Comparison of ENCODE assay signal across 28 mouse cellular contexts in genomic region chr5:61553526-61553925, GRCm38 (mm10).
"Had no signal": no experiment of that assay in that cellular context is flagged by ENCODE, and none has a peak within 500 bp of the region (broad histone marks: within the 10 kb centered on the region; RNA-seq: fewer than 3 reads in every experiment).

No protein-coding gene starts in this region.

- H3K4me1 ChIP-seq: embryonic facial prominence, embryonic 10.5 days; embryonic facial prominence, embryonic 12.5 days; embryonic facial prominence, embryonic 13.5 days; embryonic facial prominence, embryonic 15.5 days; forebrain, embryonic 10.5 days; forebrain, embryonic 12.5 days; forebrain, embryonic 13.5 days; forebrain, embryonic 15.5 days had no signal

- H3K9ac ChIP-seq: embryonic facial prominence, embryonic 12.5 days; embryonic facial prominence, embryonic 13.5 days; embryonic facial prominence, embryonic 15.5 days; forebrain, embryonic 12.5 days; forebrain, embryonic 13.5 days; forebrain, embryonic 15.5 days; forebrain, postnatal 0 days had no signal

- H3K36me3 ChIP-seq: embryonic facial prominence, embryonic 10.5 days; embryonic facial prominence, embryonic 12.5 days; embryonic facial prominence, embryonic 13.5 days; embryonic facial prominence, embryonic 15.5 days; forebrain, embryonic 10.5 days; forebrain, embryonic 12.5 days; forebrain, embryonic 15.5 days had no signal

- H3K9me3 ChIP-seq: embryonic facial prominence, embryonic 10.5 days; embryonic facial prominence, embryonic 12.5 days; embryonic facial prominence, embryonic 13.5 days; embryonic facial prominence, embryonic 15.5 days; forebrain, embryonic 10.5 days; forebrain, embryonic 12.5 days; forebrain, embryonic 13.5 days; forebrain, embryonic 15.5 days had no signal

- H3K4me3 ChIP-seq: embryonic facial prominence, embryonic 10.5 days; embryonic facial prominence, embryonic 12.5 days; embryonic facial prominence, embryonic 13.5 days; embryonic facial prominence, embryonic 15.5 days; erythroblast, embryonic 14.5 days; forebrain, embryonic 10.5 days; forebrain, embryonic 12.5 days; forebrain, embryonic 13.5 days; forebrain, embryonic 15.5 days; gastrocnemius, adult 2 months; heart, adult 2 months had no signal

- H3K27me3 ChIP-seq: embryonic facial prominence, embryonic 12.5 days; embryonic facial prominence, embryonic 13.5 days; embryonic facial prominence, embryonic 15.5 days; forebrain, embryonic 12.5 days; forebrain, embryonic 13.5 days; forebrain, embryonic 15.5 days had no signal

- H3K27ac ChIP-seq: embryonic facial prominence, embryonic 10.5 days; embryonic facial prominence, embryonic 12.5 days; embryonic facial prominence, embryonic 13.5 days; embryonic facial prominence, embryonic 15.5 days; forebrain, embryonic 10.5 days; forebrain, embryonic 12.5 days; forebrain, embryonic 13.5 days; forebrain, embryonic 15.5 days; gastrocnemius, adult 2 months; heart, adult 2 months had no signal

- ATAC-seq: forebrain, embryonic 13.5 days; forebrain, embryonic 14.5 days; forebrain, embryonic 15.5 days; forebrain, embryonic 16.5 days; forebrain, postnatal 0 days had no signal

- DNase-seq: cerebellum, adult 8-10 months; cerebellum, adult 9-10 months; cerebellum, adult 9-11 months; cerebellum, postnatal 10 days; cerebellum, postnatal 14 days; cerebellum, postnatal 25 days; cerebellum, postnatal 36 days; embryo, embryonic 11 days; forebrain, postnatal 0 days; gastrocnemius, adult 2 months; gastrocnemius, postnatal 10 days; gastrocnemius, postnatal 14 days; gastrocnemius, postnatal 25 days; gastrocnemius, postnatal 36 days; heart, adult 11 months; heart, adult 18-20 months; heart, adult 2 months had no signal

- H3K4me2 ChIP-seq: embryonic facial prominence, embryonic 12.5 days; embryonic facial prominence, embryonic 13.5 days; embryonic facial prominence, embryonic 15.5 days; forebrain, embryonic 12.5 days; forebrain, embryonic 13.5 days; forebrain, embryonic 15.5 days had no signal
